Mouse (Mus musculus) ES-Bruce4 (cell line): Measurements from ENCODE around the gene Cnst.

Experiments used
- CTCF ChIP-seq: IDR thresholded peaks from one replicate; pipeline ENCODE4 v1.8.1; 2011; ENCODE audit warnings: low read depth, low read length
- POLR2A ChIP-seq: IDR thresholded peaks from one replicate; pipeline ENCODE4 v1.8.1; 2011; ENCODE audit warnings: low read length; ENCODE audit not compliant: insufficient read depth

DNA sequence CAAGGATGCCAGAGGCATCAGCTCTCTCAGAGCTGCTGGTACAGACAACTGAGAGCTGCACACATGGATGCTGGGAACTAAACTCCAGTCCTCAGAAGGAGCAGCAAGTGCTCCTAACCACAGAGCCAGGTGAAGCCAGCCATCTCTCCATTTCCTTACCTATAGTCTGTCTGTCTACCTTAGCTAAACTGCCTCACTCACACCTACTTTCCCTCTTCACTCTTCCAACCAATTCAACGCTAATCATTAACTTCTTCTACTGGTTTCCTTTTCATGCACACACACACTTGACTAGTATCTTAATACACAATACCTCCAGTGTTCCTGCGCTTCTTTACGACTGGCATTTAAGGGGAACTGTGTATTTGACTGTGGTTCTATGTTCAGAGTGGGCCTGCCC is 6.3 kb upstream of the Cnst start:
- TF ChIP-seq POLR2A (no peak), CTCF (no peak)
